Mouse (Mus musculus): ENCODE results near the gene Prkcb.

DNA sequence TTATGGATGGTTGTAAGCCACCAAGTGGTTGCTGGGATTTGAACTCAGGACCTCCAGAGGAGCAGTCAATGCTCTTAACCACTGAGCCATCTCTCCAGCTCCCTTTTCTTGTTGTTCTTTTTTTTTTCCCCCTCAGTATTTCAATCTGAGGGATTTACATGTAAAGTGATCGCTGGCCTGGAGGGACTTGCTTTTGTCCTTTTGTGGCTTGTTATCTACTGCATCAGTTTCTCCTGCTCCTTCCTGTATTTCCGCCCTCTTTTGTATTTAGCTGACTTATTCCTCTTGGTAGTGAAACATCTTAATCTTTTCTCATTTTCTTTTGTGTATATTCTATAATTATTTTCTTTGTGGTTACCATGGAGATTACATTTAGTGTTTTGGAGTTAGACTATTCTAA, 8.2 kb upstream of the Prkcb start:
- TF ChIP-seq CTCF (IDR thresholded peaks at IDR 0.05; ENCODE audit: borderline replicate concordance, extremely low read depth, insufficient read depth, insufficient read length) (no peak), POLR2A (IDR thresholded peaks at IDR 0.05; ENCODE audit: borderline replicate concordance, extremely low read depth, insufficient read depth, insufficient read length, poor library complexity, severe bottlenecking) (no peak)
